Mouse (Mus musculus): ENCODE measurements around the gene Ankrd13b. TPM values are rescaled to one million over a fixed set of nuclear protein-coding genes. Genes with fewer than 3 reads are reported as not detected.
A peak's percentile ranks its signal among the peaks of the same experiment; 100 is the strongest.

Ankrd13b gene
- polyA plus RNA-seq, 1 experiment = 280 TPM

GRCm38 (mm10) chr11:77488771-77489581 is 502 bp downstream of the Ankrd13b start:
- no peak for TF ChIP-seq POLR2A (IDR thresholded peaks at IDR 0.05; ENCODE audit: borderline replicate concordance, extremely low read depth, insufficient read depth, insufficient read length, poor library complexity, severe bottlenecking)
- TF ChIP-seq CTCF (IDR thresholded peaks at IDR 0.05; ENCODE audit: borderline replicate concordance, extremely low read depth, insufficient read depth, insufficient read length) = no peak
- peak; percentile 54 for DNase-seq (ENCODE audit: low read depth)

GRCm38 (mm10) chr11:77486798-77487197 is 2.7 kb downstream of the Ankrd13b start:
- no peak; the same call in 1 of the 2 replicates for TF ChIP-seq CTCF (IDR thresholded peaks at IDR 0.05; ENCODE audit: borderline replicate concordance, extremely low read depth, insufficient read depth, insufficient read length)
- TF ChIP-seq POLR2A (IDR thresholded peaks at IDR 0.05; ENCODE audit: borderline replicate concordance, extremely low read depth, insufficient read depth, insufficient read length, poor library complexity, severe bottlenecking) = no peak
- DNase-seq (ENCODE audit: low read depth) = peak; percentile 92

GRCm38 (mm10) chr11:77485229-77485628 is 4.2 kb downstream of the Ankrd13b start:
- TF ChIP-seq CTCF (IDR thresholded peaks at IDR 0.05; ENCODE audit: borderline replicate concordance, extremely low read depth, insufficient read depth, insufficient read length) (no peak), POLR2A (IDR thresholded peaks at IDR 0.05; ENCODE audit: borderline replicate concordance, extremely low read depth, insufficient read depth, insufficient read length, poor library complexity, severe bottlenecking) (no peak)
- DNase-seq (ENCODE audit: low read depth) = peak; percentile 84

- DNase-seq (ENCODE audit: low read depth) = no peak
- no peak for TF ChIP-seq CTCF (IDR thresholded peaks at IDR 0.05; ENCODE audit: borderline replicate concordance, extremely low read depth, insufficient read depth, insufficient read length)
- TF ChIP-seq POLR2A (IDR thresholded peaks at IDR 0.05; ENCODE audit: borderline replicate concordance, extremely low read depth, insufficient read depth, insufficient read length, poor library complexity, severe bottlenecking) = no peak
Observed at GRCm38 (mm10) chr11:77483510-77484255, 5.8 kb downstream of the Ankrd13b start.

- DNase-seq (ENCODE audit: low read depth) = no peak
- TF ChIP-seq CTCF (IDR thresholded peaks at IDR 0.05; ENCODE audit: borderline replicate concordance, extremely low read depth, insufficient read depth, insufficient read length) (no peak), POLR2A (IDR thresholded peaks at IDR 0.05; ENCODE audit: borderline replicate concordance, extremely low read depth, insufficient read depth, insufficient read length, poor library complexity, severe bottlenecking) (no peak)
Observed at GRCm38 (mm10) chr11:77483043-77483442, 6.4 kb downstream of the Ankrd13b start.

- DNase-seq (ENCODE audit: low read depth) = no peak
- TF ChIP-seq CTCF (IDR thresholded peaks at IDR 0.05; ENCODE audit: borderline replicate concordance, extremely low read depth, insufficient read depth, insufficient read length) (no peak), POLR2A (IDR thresholded peaks at IDR 0.05; ENCODE audit: borderline replicate concordance, extremely low read depth, insufficient read depth, insufficient read length, poor library complexity, severe bottlenecking) (no peak)
Observed at GRCm38 (mm10) chr11:77476895-77477294, 12.6 kb downstream of the Ankrd13b start.

GRCm38 (mm10) chr11:77476216-77476615 is 13.3 kb downstream of the Ankrd13b start:
- TF ChIP-seq CTCF (IDR thresholded peaks at IDR 0.05; ENCODE audit: borderline replicate concordance, extremely low read depth, insufficient read depth, insufficient read length) (no peak), POLR2A (IDR thresholded peaks at IDR 0.05; ENCODE audit: borderline replicate concordance, extremely low read depth, insufficient read depth, insufficient read length, poor library complexity, severe bottlenecking) (no peak)
- no peak for DNase-seq (ENCODE audit: low read depth)

GRCm38 (mm10) chr11:77472775-77473174 is 16.7 kb downstream of the Ankrd13b start:
- TF ChIP-seq CTCF (IDR thresholded peaks at IDR 0.05; ENCODE audit: borderline replicate concordance, extremely low read depth, insufficient read depth, insufficient read length) (no peak), POLR2A (IDR thresholded peaks at IDR 0.05; ENCODE audit: borderline replicate concordance, extremely low read depth, insufficient read depth, insufficient read length, poor library complexity, severe bottlenecking) (no peak)
- no peak for DNase-seq (ENCODE audit: low read depth)

GRCm38 (mm10) chr11:77471407-77471806 is 18.1 kb downstream of the Ankrd13b start:
- TF ChIP-seq CTCF (IDR thresholded peaks at IDR 0.05; ENCODE audit: borderline replicate concordance, extremely low read depth, insufficient read depth, insufficient read length) = no peak
- no peak for TF ChIP-seq POLR2A (IDR thresholded peaks at IDR 0.05; ENCODE audit: borderline replicate concordance, extremely low read depth, insufficient read depth, insufficient read length, poor library complexity, severe bottlenecking)

GRCm38 (mm10) chr11:77468397-77468796 is 21.1 kb downstream of the Ankrd13b start:
- no peak for DNase-seq (ENCODE audit: low read depth)
- TF ChIP-seq CTCF (IDR thresholded peaks at IDR 0.05; ENCODE audit: borderline replicate concordance, extremely low read depth, insufficient read depth, insufficient read length) = no peak
- TF ChIP-seq POLR2A (IDR thresholded peaks at IDR 0.05; ENCODE audit: borderline replicate concordance, extremely low read depth, insufficient read depth, insufficient read length, poor library complexity, severe bottlenecking) = no peak

More at GRCm38 (mm10) chr11:77471407-77471806, 18.1 kb downstream of the Ankrd13b start:
- DNase-seq (ENCODE audit: low read depth) = no peak

- TF ChIP-seq POLR2A (IDR thresholded peaks at IDR 0.05; ENCODE audit: borderline replicate concordance, extremely low read depth, insufficient read depth, insufficient read length, poor library complexity, severe bottlenecking) (no peak), CTCF (IDR thresholded peaks at IDR 0.05; ENCODE audit: borderline replicate concordance, extremely low read depth, insufficient read depth, insufficient read length) (peak; percentile 75)
- DNase-seq (ENCODE audit: low read depth) = peak; percentile 74
Observed at GRCm38 (mm10) chr11:77467784-77468183, 21.7 kb downstream of the Ankrd13b start.
